Mouse (Mus musculus) hindbrain, embryonic 13.5 days (tissue): ENCODE measurements around the gene Scand1. TPM values are rescaled to one million over a fixed set of nuclear protein-coding genes. Genes with fewer than 3 reads are reported as not detected.

Experiments used
- ATAC-seq: fragments of 200-750 bp; cut with Nextera tagmentation; 2 replicates; pipeline ENCODE4 v1.8.0; 2017; ENCODE audit warnings: moderate TSS enrichment; ENCODE audit not compliant: low FRiP score
- H3K27ac ChIP-seq: fragments of 300-500 bp; sonication (generic); 2 replicates; pipeline ENCODE4 v1.5.1; 2015; ENCODE audit warnings: inconsistent platforms, mild to moderate bottlenecking, moderate library complexity
- H3K27me3 ChIP-seq: fragments of 300-500 bp; sonication (generic); 2 replicates; pipeline ENCODE4 v1.6.1; 2015; ENCODE audit warnings: mild to moderate bottlenecking, inconsistent platforms
- H3K36me3 ChIP-seq: fragments of 300-500 bp; sonication (generic); 2 replicates; pipeline ENCODE4 v1.6.1; 2015; ENCODE audit warnings: mild to moderate bottlenecking, inconsistent platforms
- H3K4me1 ChIP-seq: fragments of 300-500 bp; sonication (generic); replicated peaks from 2 replicates; pipeline ENCODE4 v1.6.1; 2015; ENCODE audit warnings: inconsistent platforms
- H3K4me2 ChIP-seq: fragments of 300-500 bp; sonication (generic); 2 replicates; pipeline ENCODE4 v1.6.1; 2015; ENCODE audit warnings: inconsistent platforms, mild to moderate bottlenecking, moderate library complexity
- H3K4me3 ChIP-seq: fragments of 300-500 bp; sonication (generic); 2 replicates; pipeline ENCODE4 v1.5.1; 2015; ENCODE audit warnings: mild to moderate bottlenecking, inconsistent platforms
- H3K9ac ChIP-seq: fragments of 300-500 bp; sonication (generic); 2 replicates; pipeline ENCODE4 v1.6.1; 2015; ENCODE audit warnings: mild to moderate bottlenecking, inconsistent platforms
- H3K9me3 ChIP-seq: fragments of 300-500 bp; sonication (generic); 2 replicates; pipeline ENCODE4 v1.6.1; 2016; ENCODE audit warnings: inconsistent platforms
- WGBS: fragments of 180-500 bp; shearing (Covaris S2); methylation state at CpG from one replicate; pipeline ENCODE4 v1.1.7; 2015; 5-methylcytosine and 5-hydroxymethylcytosine counted together
- microRNA-seq: library from miRNA; unstranded; fragments of <30 nt; microRNA quantifications from one replicate; pipeline ENCODE4, GENCODE M21; 2016
- polyA plus RNA-seq: library from polyadenylated mRNA; unstranded; fragments of >200 nt; fragmentation: Nextera tagmentation; extraction: Ambion mirVana; gene quantifications from 2 replicates; pipeline ENCODE4 v1.2.1, GENCODE M21; 2015

Scand1 gene
- polyA plus RNA-seq, 1 experiment from 2014 or later: 95.3 TPM

GRCm38 (mm10) chr2:156272553-156272952, 40.0 kb downstream of the Scand1 start:
- no peaks in the 10 kb centered on the region for H3K9me3 ChIP-seq
- no peaks in the 10 kb centered on the region for H3K27me3 ChIP-seq
- H3K9ac ChIP-seq: no peak overlapping the region
- no peak overlapping the region for H3K4me2 ChIP-seq
- 94% methylated on average over 6 of the region's 6 CpGs for WGBS
- no peak overlapping the region for H3K4me3 ChIP-seq
- H3K4me1 ChIP-seq: no peaks in the 10 kb centered on the region
- ATAC-seq: no peak
- no peak overlapping the region for H3K27ac ChIP-seq
- peaks cover 35% of the 10 kb centered on the region for H3K36me3 ChIP-seq

DNA sequence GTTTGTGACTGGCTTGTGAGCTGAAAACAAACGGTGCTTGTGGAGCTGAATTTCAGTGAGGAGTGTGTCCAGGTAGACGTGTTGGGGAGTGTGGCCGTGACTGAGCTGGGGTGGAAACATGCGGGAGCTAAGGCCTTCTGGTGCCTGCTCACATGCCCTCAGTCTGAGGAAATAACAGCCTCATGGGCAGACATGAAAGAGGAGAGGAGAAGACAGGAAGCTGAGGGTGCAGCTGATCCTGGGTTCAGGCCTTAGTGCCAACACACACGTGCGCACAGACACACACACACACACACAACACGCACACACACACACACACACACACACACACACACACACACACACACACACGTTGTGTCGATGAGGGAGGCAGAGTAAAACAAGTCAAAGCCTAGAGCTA, 44.9 kb downstream of the Scand1 start:
- Histone ChIP-seq H3K9me3 (no peaks in the 10 kb centered on the region), H3K4me2 (no peak overlapping the region), H3K27me3 (no peaks in the 10 kb centered on the region), H3K4me1 (no peaks in the 10 kb centered on the region), H3K4me3 (no peak overlapping the region), H3K9ac (no peak overlapping the region), H3K36me3 (peaks cover 21% of the 10 kb centered on the region), H3K27ac (no peak overlapping the region)
- no peak for ATAC-seq
- WGBS: 90% methylated on average over 9 of the region's 9 CpGs

DNA sequence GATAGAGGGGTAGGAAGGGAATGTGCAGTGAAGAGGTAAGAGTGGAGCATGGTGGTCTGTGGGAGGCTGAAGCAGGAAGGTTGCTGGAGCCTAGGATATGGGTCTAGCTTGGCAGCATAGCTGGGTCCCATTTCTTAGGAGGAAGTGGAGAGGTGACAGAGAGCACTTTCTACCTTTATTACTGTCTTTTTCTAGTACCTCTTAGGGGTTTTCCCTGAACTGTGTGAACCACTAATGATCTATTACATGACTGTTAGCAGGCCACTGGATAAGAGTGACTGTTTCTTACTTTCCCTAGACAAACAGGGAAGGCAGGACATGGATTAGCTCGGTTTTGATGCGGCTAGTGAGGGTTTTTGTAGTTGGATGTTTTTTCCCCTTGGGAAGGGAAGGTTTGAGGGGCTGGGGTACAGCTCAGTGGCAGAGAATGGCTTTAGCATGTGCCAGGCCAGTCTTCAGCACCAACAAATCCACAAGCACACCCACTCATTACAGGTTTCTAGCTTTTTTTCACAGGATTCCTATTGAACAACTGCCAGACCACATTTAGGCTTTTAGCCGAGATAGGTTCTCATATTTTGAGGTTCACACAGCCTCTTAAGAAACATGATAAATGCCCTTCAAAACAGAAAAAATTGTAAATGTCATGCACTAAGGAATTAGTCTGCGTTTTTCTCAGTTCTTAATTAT, 49.2 kb downstream of the Scand1 start:
- Histone ChIP-seq H3K4me2 (no peak overlapping the region), H3K36me3 (peaks cover 49% of the 10 kb centered on the region), H3K27ac (no peak overlapping the region), H3K9ac (no peak overlapping the region), H3K9me3 (no peaks in the 10 kb centered on the region), H3K27me3 (no peaks in the 10 kb centered on the region), H3K4me1 (no peaks in the 10 kb centered on the region), H3K4me3 (no peak overlapping the region)
- no peak for ATAC-seq
- WGBS: 92% methylated on average over 4 of the region's 4 CpGs

Small RNAs within 50 kb of the gene (microRNA-seq; reads per million reads assigned to microRNA genes)
- gene Gm22759: not detected

Other genes with a start within 250 kb of the Scand1 start
- gene Spag4, start 247.5 kb downstream of the Scand1 start, polyA plus RNA-seq: 5.1 and 5.8 TPM in 2 replicates
- 32.0 and 34.6 TPM in 2 replicates for gene Cpne1, start 200.7 kb downstream of the Scand1 start, polyA plus RNA-seq
- gene Rbm12, start 200.7 kb downstream of the Scand1 start, polyA plus RNA-seq: 27.9 and 29.1 TPM in 2 replicates
- gene Gm28036, start 185.6 kb downstream of the Scand1 start, polyA plus RNA-seq: 21.6 and 24.1 TPM in 2 replicates
- gene Romo1, start 168.7 kb downstream of the Scand1 start, polyA plus RNA-seq: 443 and 462 TPM in 2 replicates
- gene Nfs1, start 168.5 kb downstream of the Scand1 start, polyA plus RNA-seq: 30.0 and 35.7 TPM in 2 replicates
- gene Rbm39, start 132.5 kb downstream of the Scand1 start, polyA plus RNA-seq: 563 and 565 TPM in 2 replicates
- gene Phf20, start 116.2 kb downstream of the Scand1 start, polyA plus RNA-seq: 102 and 107 TPM in 2 replicates
- gene Cnbd2, start 405 bp downstream of the Scand1 start, polyA plus RNA-seq: 6.3 and 7.7 TPM in 2 replicates
- 11.3 and 11.5 TPM in 2 replicates for gene Epb41l1, start 108.2 kb upstream of the Scand1 start, polyA plus RNA-seq
- gene Aar2, start 234.9 kb upstream of the Scand1 start, polyA plus RNA-seq: 45.7 and 46.5 TPM in 2 replicates